Mouse (Mus musculus) cerebellum, adult 2 months (tissue): ENCODE results near the gene 1700016D06Rik.

Experiments used
- CTCF ChIP-seq: fragments of 200-500 bp; IDR thresholded peaks from 2 replicates; pipeline ENCODE4 v1.5.1; 2011; ENCODE audit warnings: low read depth, mild to moderate bottlenecking, control low read depth, low read length, moderate library complexity, borderline replicate concordance; ENCODE audit not compliant: insufficient read depth
- POLR2A ChIP-seq: fragments of 200-500 bp; IDR thresholded peaks from 2 replicates; pipeline ENCODE4 v1.6.1; 2011; ENCODE audit warnings: low read length, control low read depth, borderline replicate concordance; ENCODE audit not compliant: insufficient read depth

GRCm38 (mm10) chr8:11661969-11662368, 38.9 kb downstream of the 1700016D06Rik start:
- no peak for TF ChIP-seq CTCF
- no peak for TF ChIP-seq POLR2A
